Mouse (Mus musculus): Measurements from ENCODE around the gene Syne2.

DNA sequence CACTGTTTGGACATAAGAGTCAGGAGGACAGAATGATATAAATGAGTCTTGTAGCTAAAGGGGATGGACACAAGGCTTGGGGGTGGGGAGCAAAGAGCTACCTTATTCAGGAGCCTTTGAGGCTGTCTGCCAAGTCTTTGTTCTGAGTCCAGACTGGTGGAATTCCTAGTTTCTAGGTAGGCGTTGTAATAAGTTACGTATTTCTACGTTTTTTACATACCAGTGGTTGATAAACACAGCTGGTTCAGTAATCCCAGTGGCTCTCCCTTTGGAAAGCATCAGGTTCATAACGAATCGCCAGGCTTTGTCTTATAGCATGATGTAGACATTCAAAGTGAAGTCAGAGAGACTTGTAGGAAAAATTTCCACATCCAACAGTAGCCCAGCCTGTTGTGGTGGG, 161.1 kb downstream of the Syne2 start:
- TF ChIP-seq CTCF (conservative IDR thresholded peaks at IDR 0.05; ENCODE audit: low read length) = no peak
- no peak for TF ChIP-seq POU5F1 (IDR thresholded peaks at IDR 0.05; ENCODE audit: borderline replicate concordance, low read length)

Measured in E14TG2a.4 (cell line).